Mouse (Mus musculus): ENCODE measurements at regions not wholly inside any gene's neighbourhood (a gene's known extent, or its start where the extent isn't known, plus 50 kb on each side); places are given as distances from the start of the nearest gene placed in this dataset.

DNA sequence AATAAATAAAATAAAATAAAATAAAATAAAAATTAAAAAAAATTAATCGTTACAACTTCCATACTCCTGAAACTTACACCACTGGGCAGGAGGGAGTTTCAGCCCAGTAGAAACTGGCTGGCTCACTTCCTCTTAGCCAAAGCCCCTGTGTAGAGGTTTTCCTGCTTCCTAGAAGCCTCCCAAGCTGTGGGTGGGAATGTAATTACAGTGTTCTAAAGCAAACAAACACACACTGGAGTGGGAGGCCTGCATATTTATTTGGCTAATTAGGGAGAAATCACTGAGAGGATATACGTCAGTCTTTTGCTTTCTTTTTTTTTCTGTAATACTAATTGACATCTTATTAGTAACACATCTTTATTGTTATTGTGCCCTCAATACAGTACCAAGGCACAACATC is 94.2 kb upstream of the Cdh5 start:
- no peaks in the 10 kb centered on the region for H3K9me3 ChIP-seq (ENCODE audit: control insufficient read depth, insufficient read depth, low read depth, low read length)
- no peaks in the 10 kb centered on the region for H3K36me3 ChIP-seq (ENCODE audit: control insufficient read depth, insufficient read depth, low read length, poor library complexity, severe bottlenecking)
- H3K9ac ChIP-seq (ENCODE audit: insufficient read depth, low read depth, low read length, poor library complexity, severe bottlenecking), result no peak overlapping the region
- TF ChIP-seq ZNF384 (IDR thresholded peaks at IDR 0.05; ENCODE audit: low read depth, low read length) (no peak), CHD2 (IDR thresholded peaks at IDR 0.05; ENCODE audit: low read depth, low read length) (no peak), HCFC1 (IDR thresholded peaks at IDR 0.05; ENCODE audit: borderline replicate concordance, insufficient read depth, low read length) (no peak), ZC3H11A (IDR thresholded peaks at IDR 0.05; ENCODE audit: borderline replicate concordance, low read depth, low read length) (no peak), MAFK (IDR thresholded peaks at IDR 0.05; ENCODE audit: insufficient read depth, low read depth, low read length) (no peak)
- H3K4me3 ChIP-seq (ENCODE audit: insufficient read depth in 1 of 2, low read depth in 1 of 2, low read length in 2 of 2, poor library complexity in 1 of 2, severe bottlenecking in 1 of 2), result no peak overlapping the region
- H3K27ac ChIP-seq (ENCODE audit: insufficient read depth, low read depth, low read length, poor library complexity, severe bottlenecking), result no peak overlapping the region
- in situ Hi-C loops (cut with MboI; ENCODE audit: low sequenced_read_pairs in 2 of 2, unreplicated experiment in 2 of 2), result no loop called here
- H3K4me1 ChIP-seq (ENCODE audit: control insufficient read depth in 2 of 2, insufficient read depth in 2 of 2, low read length in 2 of 2, poor library complexity in 1 of 2), result no peaks in the 10 kb centered on the region
- DNase-seq (ENCODE audit: low read depth, low spot score), result no peak

DNA sequence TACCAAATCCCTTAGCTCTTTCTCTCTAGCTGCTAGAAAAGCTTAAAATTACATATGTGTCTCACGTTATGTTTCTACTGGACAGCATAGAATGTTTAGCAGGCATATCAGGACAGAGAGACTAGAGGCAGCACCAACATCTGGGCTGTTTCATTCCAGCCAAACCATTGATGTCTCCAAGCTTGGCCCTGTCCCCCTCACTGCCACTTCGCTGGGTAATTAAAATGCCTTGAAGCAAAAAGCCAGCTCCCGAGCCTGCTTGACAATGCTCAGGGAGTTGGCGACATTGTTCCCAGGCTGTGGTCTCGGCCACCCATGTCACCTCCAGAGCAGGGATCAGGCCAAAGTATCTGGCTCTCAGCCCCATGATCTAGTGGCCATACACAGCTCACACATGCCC is 92.7 kb upstream of the Cdh5 start:
- no peaks in the 10 kb centered on the region for H3K4me1 ChIP-seq (ENCODE audit: control insufficient read depth in 2 of 2, insufficient read depth in 2 of 2, low read length in 2 of 2, poor library complexity in 1 of 2)
- H3K36me3 ChIP-seq (ENCODE audit: control insufficient read depth, insufficient read depth, low read length, poor library complexity, severe bottlenecking), result no peaks in the 10 kb centered on the region
- TF ChIP-seq ZC3H11A (IDR thresholded peaks at IDR 0.05; ENCODE audit: borderline replicate concordance, low read depth, low read length) (no peak), HCFC1 (IDR thresholded peaks at IDR 0.05; ENCODE audit: borderline replicate concordance, insufficient read depth, low read length) (no peak)
- DNase-seq (ENCODE audit: low read depth, low spot score), result no peak
- H3K9me3 ChIP-seq (ENCODE audit: control insufficient read depth, insufficient read depth, low read depth, low read length), result no peaks in the 10 kb centered on the region
- no peak overlapping the region for H3K9ac ChIP-seq (ENCODE audit: insufficient read depth, low read depth, low read length, poor library complexity, severe bottlenecking)
- in situ Hi-C loops (cut with MboI; ENCODE audit: low sequenced_read_pairs in 2 of 2, unreplicated experiment in 2 of 2), result no loop called here
- H3K4me3 ChIP-seq (ENCODE audit: insufficient read depth in 1 of 2, low read depth in 1 of 2, low read length in 2 of 2, poor library complexity in 1 of 2, severe bottlenecking in 1 of 2), result no peak overlapping the region
- no peak overlapping the region for H3K27ac ChIP-seq (ENCODE audit: insufficient read depth, low read depth, low read length, poor library complexity, severe bottlenecking)

DNA sequence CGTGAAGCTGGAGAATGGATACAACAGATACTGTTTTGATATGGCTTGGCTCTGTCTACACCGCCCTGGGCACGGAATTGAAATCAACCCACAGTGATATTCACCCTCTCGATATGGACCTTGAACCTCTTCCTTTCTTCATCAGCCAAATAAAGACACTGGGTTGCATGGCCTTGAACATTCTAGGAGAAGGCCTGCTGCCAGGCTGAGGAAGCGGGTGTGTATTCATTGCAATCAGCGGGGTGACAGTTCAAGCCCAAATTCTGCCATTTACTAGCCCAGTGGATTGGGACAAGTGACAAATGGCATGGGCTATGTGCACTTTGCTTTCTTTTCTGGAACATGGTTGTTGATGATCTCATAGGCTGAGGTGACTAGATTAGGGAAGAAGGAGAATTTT is 92.1 kb upstream of the Cdh5 start:
- Histone ChIP-seq H3K27ac (ENCODE audit: insufficient read depth, low read depth, low read length, poor library complexity, severe bottlenecking) (no peak overlapping the region), H3K4me1 (ENCODE audit: control insufficient read depth in 2 of 2, insufficient read depth in 2 of 2, low read length in 2 of 2, poor library complexity in 1 of 2) (no peaks in the 10 kb centered on the region), H3K9me3 (ENCODE audit: control insufficient read depth, insufficient read depth, low read depth, low read length) (no peaks in the 10 kb centered on the region), H3K9ac (ENCODE audit: insufficient read depth, low read depth, low read length, poor library complexity, severe bottlenecking) (no peak overlapping the region), H3K4me3 (ENCODE audit: insufficient read depth in 1 of 2, low read depth in 1 of 2, low read length in 2 of 2, poor library complexity in 1 of 2, severe bottlenecking in 1 of 2) (no peak overlapping the region), H3K36me3 (ENCODE audit: control insufficient read depth, insufficient read depth, low read length, poor library complexity, severe bottlenecking) (no peaks in the 10 kb centered on the region)
- in situ Hi-C loops (cut with MboI; ENCODE audit: low sequenced_read_pairs in 2 of 2, unreplicated experiment in 2 of 2), result no loop called here
- TF ChIP-seq MAFK (IDR thresholded peaks at IDR 0.05; ENCODE audit: insufficient read depth, low read depth, low read length), result no peak
- TF ChIP-seq ZNF384 (IDR thresholded peaks at IDR 0.05; ENCODE audit: low read depth, low read length), result no peak
- TF ChIP-seq HCFC1 (IDR thresholded peaks at IDR 0.05; ENCODE audit: borderline replicate concordance, insufficient read depth, low read length), result no peak
- no peak for TF ChIP-seq ZC3H11A (IDR thresholded peaks at IDR 0.05; ENCODE audit: borderline replicate concordance, low read depth, low read length)
- no peak for TF ChIP-seq CHD2 (IDR thresholded peaks at IDR 0.05; ENCODE audit: low read depth, low read length)
- DNase-seq (ENCODE audit: low read depth, low spot score), result no peak

DNA sequence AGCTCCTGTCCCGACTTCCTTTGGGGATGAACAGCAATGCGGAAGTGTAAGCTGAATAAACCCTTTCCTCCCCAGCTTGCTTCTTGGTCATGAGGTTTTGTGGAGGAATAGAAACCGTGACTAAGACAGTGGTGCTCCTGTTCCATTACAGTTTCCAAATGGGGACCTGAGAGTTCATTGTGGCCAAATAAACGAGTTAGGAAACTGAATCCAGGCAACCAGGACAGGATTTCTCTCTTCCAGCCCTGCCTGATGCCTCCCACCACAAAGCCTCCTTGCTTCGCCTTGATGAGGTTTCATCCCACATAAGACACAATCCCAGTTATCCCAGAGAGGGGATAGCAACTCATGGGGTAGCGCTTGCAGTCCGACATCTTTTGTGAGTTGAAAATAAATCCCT is 79.2 kb upstream of the Cdh5 start:
- Histone ChIP-seq H3K9ac (ENCODE audit: insufficient read depth, low read depth, low read length, poor library complexity, severe bottlenecking) (no peak overlapping the region), H3K4me1 (ENCODE audit: control insufficient read depth in 2 of 2, insufficient read depth in 2 of 2, low read length in 2 of 2, poor library complexity in 1 of 2) (no peaks in the 10 kb centered on the region), H3K27ac (ENCODE audit: insufficient read depth, low read depth, low read length, poor library complexity, severe bottlenecking) (no peak overlapping the region), H3K36me3 (ENCODE audit: control insufficient read depth, insufficient read depth, low read length, poor library complexity, severe bottlenecking) (no peaks in the 10 kb centered on the region), H3K4me3 (ENCODE audit: insufficient read depth in 1 of 2, low read depth in 1 of 2, low read length in 2 of 2, poor library complexity in 1 of 2, severe bottlenecking in 1 of 2) (no peak overlapping the region), H3K9me3 (ENCODE audit: control insufficient read depth, insufficient read depth, low read depth, low read length) (no peaks in the 10 kb centered on the region)
- no peak for DNase-seq (ENCODE audit: low read depth, low spot score)
- in situ Hi-C loops (cut with MboI; ENCODE audit: low sequenced_read_pairs in 2 of 2, unreplicated experiment in 2 of 2), result no loop called here
- TF ChIP-seq ZC3H11A (IDR thresholded peaks at IDR 0.05; ENCODE audit: borderline replicate concordance, low read depth, low read length) (no peak), HCFC1 (IDR thresholded peaks at IDR 0.05; ENCODE audit: borderline replicate concordance, insufficient read depth, low read length) (no peak), ZNF384 (IDR thresholded peaks at IDR 0.05; ENCODE audit: low read depth, low read length) (no peak), MAFK (IDR thresholded peaks at IDR 0.05; ENCODE audit: insufficient read depth, low read depth, low read length) (no peak), CHD2 (IDR thresholded peaks at IDR 0.05; ENCODE audit: low read depth, low read length) (no peak)
